Mouse (Mus musculus) G1E (cell line): ENCODE data around the gene Lef1.

Experiments used
- CTCF ChIP-seq: IDR thresholded peaks from 2 replicates; pipeline ENCODE4 v1.5.1; 2012; ENCODE audit warnings: low read depth, low read length, inconsistent platforms, mixed read lengths
- TAL1 ChIP-seq: conservative IDR thresholded peaks from 2 replicates; pipeline ENCODE4 v1.6.1; 2012; ENCODE audit warnings: low read depth, low read length, inconsistent platforms, mixed read lengths

DNA sequence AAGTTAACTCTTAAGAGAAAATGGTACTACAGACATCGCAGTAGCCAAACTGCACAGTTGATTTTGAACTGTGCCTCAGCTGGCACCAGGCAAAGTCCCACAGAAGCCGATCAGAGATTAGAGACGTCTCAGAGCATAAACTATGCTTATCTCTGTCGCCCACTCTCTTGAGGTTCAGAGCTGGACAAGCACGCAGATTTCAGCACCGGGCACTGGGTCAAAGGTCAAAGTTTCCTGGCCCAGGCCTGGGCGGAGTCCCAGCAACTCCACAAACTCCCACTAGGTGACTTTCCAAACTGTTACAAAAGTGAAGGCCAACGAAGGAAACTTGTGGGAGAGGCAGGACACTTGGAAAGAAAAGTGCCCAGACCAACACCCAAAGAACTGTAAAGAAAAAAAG, 160.9 kb downstream of the Lef1 start:
- TF ChIP-seq CTCF (no peak), TAL1 (peak; percentile 61)
